Mouse (Mus musculus): Measurements from ENCODE around the gene Rps12-ps3.

Rps12-ps3 gene

GRCm38 (mm10) chr19:59321990-59322389 is at the start of gene Rps12-ps3:
Gene Rps12-ps3 (plus strand): TSS chr19:59322290.
- DNase-seq (ENCODE audit: low spot score) = no peak

GRCm38 (mm10) chr19:59273190-59273589 is 48.9 kb upstream of the Rps12-ps3 start:
- DNase-seq (ENCODE audit: low spot score) = no peak

GRCm38 (mm10) chr19:59276354-59276753 is 45.7 kb upstream of the Rps12-ps3 start:
- DNase-seq (ENCODE audit: low spot score) = no peak

- no peak for DNase-seq (ENCODE audit: low spot score)
Measured at GRCm38 (mm10) chr19:59280841-59281240, 41.2 kb upstream of the Rps12-ps3 start.

- DNase-seq (ENCODE audit: low spot score) = no peak
Measured at GRCm38 (mm10) chr19:59282001-59282400, 40.1 kb upstream of the Rps12-ps3 start.

GRCm38 (mm10) chr19:59289042-59289441 is 33.0 kb upstream of the Rps12-ps3 start:
- no peak for DNase-seq (ENCODE audit: low spot score)

DNA sequence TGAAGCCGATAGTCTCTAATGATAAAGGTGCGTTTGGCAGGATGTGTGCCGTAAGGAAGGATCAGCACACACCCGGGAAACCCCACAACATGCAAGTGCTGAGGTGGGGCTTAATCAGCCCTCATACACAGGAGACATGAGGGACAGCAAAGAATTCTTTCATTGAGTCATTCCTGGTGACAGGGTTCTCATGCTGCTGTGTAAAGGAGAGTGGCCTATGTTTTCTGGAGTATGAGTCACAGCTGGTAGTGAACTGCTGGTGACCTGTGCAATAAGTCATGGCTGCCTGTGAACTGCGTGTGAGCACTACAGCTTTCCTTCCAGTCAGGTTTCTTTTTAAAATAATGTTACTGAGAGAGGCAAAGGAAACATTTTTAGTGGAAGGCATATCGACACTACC is 32.3 kb upstream of the Rps12-ps3 start:
- no peak for DNase-seq (ENCODE audit: low spot score)

- peak; percentile 19 for DNase-seq (ENCODE audit: low spot score)
Measured at GRCm38 (mm10) chr19:59292183-59292839, 29.8 kb upstream of the Rps12-ps3 start.

DNA sequence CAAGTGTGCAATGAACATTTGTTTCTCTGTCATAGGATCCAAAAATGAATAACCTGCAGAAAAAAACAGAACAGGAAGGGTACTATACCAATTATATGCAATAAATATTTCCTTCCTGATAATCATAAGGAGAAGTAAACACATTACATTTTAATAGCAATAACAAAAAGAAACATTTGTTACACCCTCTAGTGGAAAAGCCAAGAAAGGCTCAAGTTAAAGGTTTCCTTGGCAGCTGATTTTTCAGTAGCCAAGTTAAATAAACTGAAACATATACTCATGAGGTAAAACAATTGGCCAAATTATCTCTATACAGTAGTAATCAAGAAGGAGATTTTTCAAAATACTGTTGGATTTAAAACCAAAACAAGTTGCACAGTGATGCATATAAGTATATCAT is 6.8 kb upstream of the Rps12-ps3 start:
- DNase-seq (ENCODE audit: low spot score) = no peak

DNA sequence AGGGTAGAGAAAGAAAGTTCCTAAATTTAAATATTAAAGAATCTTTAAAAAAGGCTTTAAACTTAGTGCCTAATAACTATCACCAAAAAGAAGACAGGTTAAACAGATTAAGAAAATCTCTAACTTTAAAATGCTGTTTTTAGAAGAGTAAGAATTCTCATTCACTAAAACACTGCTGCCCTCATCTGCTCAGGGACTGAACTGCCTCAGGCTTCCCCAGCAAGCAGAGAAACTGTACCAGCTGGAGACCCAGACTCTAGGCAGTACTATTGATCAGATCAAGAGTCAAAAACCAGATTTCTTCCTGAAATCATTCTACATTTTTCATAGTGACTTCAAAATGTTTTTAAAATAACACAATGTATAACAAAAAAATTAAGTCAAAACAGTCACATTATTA is 5.5 kb upstream of the Rps12-ps3 start:
- DNase-seq (ENCODE audit: low spot score) = peak; percentile 41

DNA sequence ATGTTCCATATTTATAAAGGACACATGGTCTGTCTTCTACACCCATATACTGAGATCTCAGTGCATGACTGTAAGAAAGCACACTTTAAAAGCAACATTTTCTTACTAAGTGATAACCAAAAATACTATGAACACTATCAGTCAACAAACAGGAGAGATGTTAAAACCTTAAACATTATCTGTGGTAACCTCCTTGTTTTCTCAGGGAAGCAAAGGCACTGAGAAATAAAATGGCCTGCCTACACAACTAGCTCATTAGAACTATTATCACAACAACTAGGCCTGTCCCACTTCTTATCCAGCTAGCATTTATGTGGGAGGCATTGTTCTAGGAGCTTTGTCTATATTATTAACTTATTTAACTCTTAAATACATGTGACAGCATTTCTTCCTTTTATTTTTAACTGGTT is 8.7 kb downstream of the Rps12-ps3 start:
- no peak for DNase-seq (ENCODE audit: low spot score)

DNA sequence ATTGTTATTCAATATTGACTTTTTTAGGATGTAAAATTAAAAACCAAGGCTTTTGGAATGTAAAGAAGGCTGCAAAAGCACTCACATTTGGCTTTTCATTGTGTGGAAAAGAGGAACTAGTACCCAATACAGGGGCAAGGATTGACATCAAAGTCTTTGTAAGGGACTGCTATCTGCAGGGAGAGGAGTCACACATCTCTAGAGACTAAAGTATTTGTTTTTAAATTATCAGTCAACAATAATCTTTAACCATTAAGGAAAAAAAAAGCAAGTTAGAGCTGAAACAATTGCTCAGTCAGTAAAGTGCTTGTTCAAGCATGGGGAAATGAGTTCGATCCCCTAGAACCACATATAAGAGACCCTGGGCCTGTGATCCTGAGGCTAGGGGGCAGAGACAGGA is 14.6 kb downstream of the Rps12-ps3 start:
- no peak for DNase-seq (ENCODE audit: low spot score)

DNA sequence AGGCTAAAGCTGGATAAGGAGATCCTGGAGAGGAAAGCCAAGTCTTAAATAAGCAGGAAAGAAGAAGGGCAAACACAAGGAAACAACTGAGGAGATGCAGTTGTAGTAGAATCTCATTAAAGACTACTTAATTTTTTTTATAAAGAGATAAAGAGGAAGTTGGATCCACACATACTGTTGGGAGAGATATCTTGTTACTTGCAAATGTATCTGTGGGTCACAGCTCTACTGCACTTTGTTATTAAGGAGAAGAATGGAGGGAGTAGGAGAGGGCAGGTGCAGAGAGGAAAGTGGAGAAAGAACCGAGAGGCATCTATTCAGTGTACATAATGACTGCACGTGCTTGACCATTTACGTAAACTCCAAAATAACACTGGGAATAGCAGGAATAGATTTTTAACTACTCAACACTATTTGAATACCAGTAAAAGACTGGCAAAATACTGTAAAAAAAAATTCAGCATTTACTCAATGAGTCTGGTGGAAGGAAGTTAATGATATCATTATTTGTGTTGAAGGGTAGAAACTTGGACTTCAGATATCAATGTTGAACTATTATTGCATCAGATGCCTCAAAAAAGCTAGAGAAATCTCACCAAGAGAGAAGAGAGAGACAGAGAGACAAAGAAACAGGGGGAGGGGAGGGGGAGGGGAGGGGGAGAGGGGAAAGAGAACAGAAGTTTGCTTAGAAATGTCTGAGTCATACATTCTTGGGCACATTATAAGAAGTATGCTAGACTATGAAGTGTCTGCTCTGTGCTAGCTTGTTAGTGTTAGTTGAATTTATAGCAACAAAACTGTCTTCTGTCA is 16.0 kb downstream of the Rps12-ps3 start:
- DNase-seq (ENCODE audit: low spot score) = no peak

- no peak for DNase-seq (ENCODE audit: low spot score)
Measured at GRCm38 (mm10) chr19:59339908-59340307, 17.8 kb downstream of the Rps12-ps3 start.

DNA sequence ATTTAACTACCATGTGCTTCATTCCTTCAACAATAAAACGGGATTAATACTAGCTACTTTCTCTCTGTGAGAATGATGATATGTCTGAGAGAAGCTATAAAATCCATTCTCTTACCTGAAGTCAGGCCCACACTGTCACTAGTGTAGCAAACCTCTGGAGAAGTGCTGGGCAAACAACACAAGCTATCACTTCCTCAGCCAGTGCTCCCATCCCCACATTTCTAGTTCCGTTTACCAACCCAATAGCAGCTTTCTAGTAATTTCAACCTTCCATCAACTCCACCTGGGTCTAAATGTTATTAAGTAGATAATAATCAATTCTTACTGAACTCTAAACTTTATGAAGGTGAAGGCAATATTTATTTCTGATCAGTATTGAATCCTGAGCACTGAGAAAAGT is 20.9 kb downstream of the Rps12-ps3 start:
- no peak for DNase-seq (ENCODE audit: low spot score)

DNA sequence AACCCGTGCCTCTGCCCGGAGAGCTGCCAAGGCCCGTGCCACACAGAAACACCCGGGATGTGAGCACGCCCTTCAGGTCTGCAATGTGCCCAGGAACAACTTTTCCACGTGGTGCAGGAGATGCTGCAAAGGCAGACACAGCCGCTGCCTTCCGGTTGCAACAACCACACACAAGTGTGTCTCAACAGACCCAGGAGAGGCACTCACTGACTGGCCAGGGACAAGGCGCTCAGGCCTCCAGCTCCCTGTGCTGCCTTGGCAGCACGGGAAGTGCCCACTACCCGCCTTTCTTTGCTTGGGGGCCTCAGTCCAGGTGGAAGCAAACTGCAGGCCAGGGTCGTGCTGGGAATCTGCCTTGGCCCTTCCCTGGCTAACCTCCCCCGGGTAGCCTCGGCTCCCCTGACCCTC is 22.2 kb downstream of the Rps12-ps3 start:
- peak; percentile 10 for DNase-seq (ENCODE audit: low spot score)

DNA sequence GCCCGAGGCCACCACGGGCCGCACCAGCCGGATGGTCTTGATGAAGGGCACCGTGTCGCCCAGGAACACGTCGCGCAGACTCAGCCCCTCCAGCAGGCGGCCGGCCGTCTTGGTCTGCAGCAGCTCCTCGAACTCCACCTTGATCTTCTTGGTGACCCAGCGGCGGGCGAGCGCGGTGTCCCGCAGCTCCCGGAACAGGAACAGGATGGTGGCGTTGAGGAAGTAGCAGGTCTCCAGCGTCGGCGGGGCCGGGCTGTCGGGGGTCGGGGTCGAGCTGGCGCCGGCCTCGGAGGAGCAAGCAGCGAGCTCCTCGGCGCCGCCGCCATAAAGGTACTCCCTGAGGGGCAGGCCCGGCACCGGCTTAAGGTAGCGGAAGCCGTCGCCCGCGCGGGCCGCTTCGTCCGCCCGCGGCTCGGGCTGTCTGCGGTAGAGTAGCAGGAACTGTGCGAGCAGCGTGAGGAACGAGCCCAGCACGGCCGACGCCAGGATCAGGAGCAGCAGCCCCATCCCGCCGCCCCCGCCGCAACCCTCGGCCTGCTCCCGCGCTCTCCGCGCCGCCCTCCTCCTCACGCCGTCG is 23.1 kb downstream of the Rps12-ps3 start:
- peak; percentile 45 for DNase-seq (ENCODE audit: low spot score)

GRCm38 (mm10) chr19:59345658-59346283 is 23.7 kb downstream of the Rps12-ps3 start, which contains the start of gene Pdzd8:
Gene Pdzd8 (minus strand): TSS chr19:59345780.
- peak; percentile 87 for DNase-seq (ENCODE audit: low spot score)

DNA sequence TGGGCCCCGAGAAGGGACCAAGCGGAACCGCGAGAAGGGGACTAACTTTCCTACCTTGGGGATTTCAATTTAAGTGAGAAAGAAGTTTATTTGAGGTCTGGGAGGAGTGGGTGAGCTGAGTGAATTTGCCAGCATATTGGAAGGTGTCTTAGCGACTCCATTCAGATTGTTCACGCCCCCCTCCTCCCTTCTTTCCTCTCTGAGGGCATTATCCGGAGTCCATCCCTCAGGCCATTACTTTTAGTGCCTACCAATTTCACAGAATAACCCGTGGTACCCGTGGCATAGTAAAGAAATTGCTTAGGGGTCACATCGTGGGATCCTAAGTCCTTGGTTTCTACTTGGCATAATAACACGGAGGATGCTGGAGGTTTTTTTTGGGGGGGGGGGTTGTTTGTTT is 24.2 kb downstream of the Rps12-ps3 start:
- no peak for DNase-seq (ENCODE audit: low spot score)

- DNase-seq (ENCODE audit: low spot score) = no peak
Measured at GRCm38 (mm10) chr19:59349329-59349960, 27.4 kb downstream of the Rps12-ps3 start.

GRCm38 (mm10) chr19:59350273-59350903 is 28.3 kb downstream of the Rps12-ps3 start:
- no peak for DNase-seq (ENCODE audit: low spot score)

Data from layer of hippocampus, adult 11-12 months (tissue).